Mouse (Mus musculus) lung, postnatal 0 days (tissue): ENCODE measurements around the gene Ifi209. TPM values are rescaled to one million over a fixed set of nuclear protein-coding genes. Genes with fewer than 3 reads are reported as not detected.
"Not testable (repeated sequence)": the region's sequence is repeated elsewhere in the genome, so short reads cannot be mapped to it uniquely, and the experiment has no call there.

Experiments used
- ATAC-seq: fragments of 200-750 bp; cut with Nextera tagmentation; 2 replicates; pipeline ENCODE4 v1.8.0; 2017; ENCODE audit warnings: moderate library complexity
- DNase-seq: peaks from one replicate; pipeline ENCODE4 v3.0.0-alpha.2; 2016; ENCODE audit warnings: low spot score
- H3K27ac ChIP-seq: fragments of 300-500 bp; sonication (generic); 2 replicates; pipeline ENCODE4 v1.5.1; 2014; ENCODE audit warnings: antibody characterized with exemption, mild to moderate bottlenecking, low read length, mixed read lengths
- H3K27me3 ChIP-seq: fragments of 300-500 bp; sonication (generic); replicated peaks from 2 replicates; pipeline ENCODE4 v1.6.1; 2014; ENCODE audit warnings: low read length, mixed read lengths; ENCODE audit not compliant: insufficient read depth
- H3K36me3 ChIP-seq: fragments of 300-500 bp; sonication (generic); 2 replicates; pipeline ENCODE4 v1.6.1; 2014; ENCODE audit warnings: low read length, mixed read lengths; ENCODE audit not compliant: insufficient read depth
- H3K4me1 ChIP-seq: fragments of 300-500 bp; sonication (generic); 2 replicates; pipeline ENCODE4 v1.6.1; 2014; ENCODE audit warnings: antibody characterized with exemption, low read depth, low read length, mixed read lengths; ENCODE audit not compliant: insufficient read depth
- H3K4me2 ChIP-seq: fragments of 300-500 bp; sonication (generic); replicated peaks from 2 replicates; pipeline ENCODE4 v1.6.1; 2014; ENCODE audit warnings: low read depth, mild to moderate bottlenecking, low read length, moderate library complexity, mixed read lengths
- H3K4me3 ChIP-seq: fragments of 300-500 bp; sonication (generic); 2 replicates; pipeline ENCODE4 v1.5.1; 2014; ENCODE audit warnings: low read depth, low read length
- H3K9ac ChIP-seq: fragments of 300-500 bp; sonication (generic); replicated peaks from 2 replicates; pipeline ENCODE4 v1.6.1; 2014; ENCODE audit warnings: low read depth, mild to moderate bottlenecking
- H3K9me3 ChIP-seq: fragments of 300-500 bp; sonication (generic); 2 replicates; pipeline ENCODE4 v1.6.1; 2016; ENCODE audit warnings: low read length, mixed read lengths
- CTCF ChIP-seq: IDR thresholded peaks from 2 replicates; pipeline ENCODE4 v1.5.1; 2016; ENCODE audit warnings: antibody characterized with exemption, mild to moderate bottlenecking
- EP300 ChIP-seq: IDR thresholded peaks from 2 replicates; pipeline ENCODE4 v1.6.1; 2016; ENCODE audit warnings: antibody characterized with exemption, mild to moderate bottlenecking, control low read depth
- WGBS: fragments of 180-500 bp; shearing (Covaris S2); extraction: QIAGEN DNeasy Blood & Tissue Kit; methylation state at CpG from one replicate; pipeline ENCODE4 v1.1.7; 2014; 5-methylcytosine and 5-hydroxymethylcytosine counted together
- polyA plus RNA-seq: library from polyadenylated mRNA; unstranded; fragments of >200 nt; fragmentation: Nextera tagmentation; extraction: Ambion mirVana; gene quantifications from 2 replicates; pipeline ENCODE4 v1.2.1, GENCODE M21; 2015

Ifi209 gene
- polyA plus RNA-seq: 0.53 and 0.61 TPM in 2 replicates

- ATAC-seq, H3K36me3 ChIP-seq, H3K27ac ChIP-seq, H3K9me3 ChIP-seq, H3K27me3 ChIP-seq, H3K4me3 ChIP-seq, H3K9ac ChIP-seq, H3K4me1 ChIP-seq, H3K4me2 ChIP-seq: not testable (repeated sequence)
- peak; percentile 10 for DNase-seq
- WGBS: 62% methylated on average over 2 of the region's 2 CpGs
Measured at GRCm38 (mm10) chr1:173630622-173631021, at the start of gene Ifi209. TSS of gene Ifi209 (plus strand) at chr1:173630917.

DNA sequence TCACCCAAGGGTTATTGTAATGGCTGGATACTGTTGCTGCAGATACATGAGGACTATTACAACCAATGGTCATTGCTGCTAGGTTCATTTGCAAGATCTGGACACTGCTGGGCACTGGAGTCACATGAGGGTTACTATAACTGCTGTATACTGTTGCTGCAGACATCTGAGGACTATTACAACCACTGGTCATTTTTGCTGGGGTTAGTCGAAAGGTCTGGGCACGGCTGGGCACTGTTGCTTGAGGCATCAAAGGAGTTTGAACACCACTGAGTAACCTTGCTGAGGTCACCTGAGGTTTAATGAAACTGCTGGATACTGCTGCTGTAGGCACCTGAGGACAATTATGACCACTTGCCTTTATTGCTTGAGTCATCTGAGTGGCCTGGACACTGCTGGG is 41.0 kb upstream of the Ifi209 start:
- H3K9me3 ChIP-seq, H3K9ac ChIP-seq, H3K27ac ChIP-seq, H3K36me3 ChIP-seq, H3K4me1 ChIP-seq, H3K4me3 ChIP-seq, DNase-seq, H3K4me2 ChIP-seq, H3K27me3 ChIP-seq, ATAC-seq: not testable (repeated sequence)
- 88% methylated on average over 2 of the region's 2 CpGs for WGBS

DNA sequence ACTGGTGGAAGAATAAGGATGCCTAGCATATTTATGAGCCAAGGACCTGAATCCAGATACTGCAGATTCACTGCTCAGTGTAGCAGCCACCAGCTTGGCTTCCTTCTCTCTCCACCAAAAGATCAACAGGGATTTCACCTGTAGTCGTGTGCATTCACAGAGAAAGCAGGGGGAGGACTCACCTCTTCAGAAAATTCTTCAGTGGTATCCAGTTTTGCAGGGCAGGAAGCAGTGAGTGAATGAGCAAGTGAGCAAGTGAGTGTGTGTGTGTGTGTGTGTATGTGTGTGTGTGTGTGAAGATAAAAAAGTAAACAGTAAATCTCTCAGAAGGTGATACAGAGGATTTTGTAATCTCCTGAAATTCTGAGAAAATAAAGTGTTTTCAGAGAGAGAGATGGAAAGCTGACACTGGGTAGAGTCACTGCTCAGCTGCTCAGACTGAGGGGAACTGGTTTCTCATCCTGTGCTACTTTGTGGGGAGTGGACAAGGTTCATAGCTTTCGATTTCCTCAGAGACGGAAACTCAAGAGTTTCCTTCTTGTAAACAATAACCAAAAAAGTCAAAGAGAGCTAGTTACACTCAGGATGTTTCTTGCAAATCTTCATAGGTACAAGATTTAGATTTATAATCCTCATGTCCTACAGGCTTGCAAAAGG is 31.8 kb upstream of the Ifi209 start, which contains the start of gene Ifi213:
Ifi213 (minus strand) TSS at position 437 of the 657 bp plus-strand sequence.
- not testable (repeated sequence) for H3K4me3 ChIP-seq, H3K9me3 ChIP-seq, DNase-seq, ATAC-seq, H3K27ac ChIP-seq, H3K36me3 ChIP-seq, H3K4me1 ChIP-seq, H3K9ac ChIP-seq, H3K27me3 ChIP-seq, H3K4me2 ChIP-seq
- 43% methylated on average over 3 of the region's 3 CpGs for WGBS

GRCm38 (mm10) chr1:173610291-173610690 is 20.4 kb upstream of the Ifi209 start:
- H3K27me3 ChIP-seq, H3K4me1 ChIP-seq, H3K9ac ChIP-seq, DNase-seq, H3K4me3 ChIP-seq, H3K27ac ChIP-seq, H3K9me3 ChIP-seq, H3K4me2 ChIP-seq, ATAC-seq, H3K36me3 ChIP-seq: not testable (repeated sequence)
- WGBS: 68% methylated on average over 3 of the region's 3 CpGs

DNA sequence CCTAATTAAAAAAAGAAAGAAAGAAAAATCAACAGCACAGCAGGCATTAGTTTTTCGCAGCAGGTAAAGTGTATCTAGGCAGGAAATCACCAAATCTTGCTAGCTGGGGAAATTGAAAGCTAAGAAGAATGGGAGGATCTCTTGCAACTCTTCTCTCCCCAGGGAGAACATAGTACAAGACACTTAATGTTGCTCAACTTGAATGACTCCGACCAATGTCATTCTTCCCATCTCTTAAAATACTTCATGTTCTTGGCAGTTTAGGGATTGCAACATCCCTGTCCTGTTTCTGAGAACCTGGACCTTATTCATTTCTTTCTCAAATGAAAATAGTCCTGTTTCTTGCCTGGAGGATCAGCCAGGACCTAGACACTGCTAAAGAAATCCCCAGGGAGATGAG is 8.5 kb upstream of the Ifi209 start:
- H3K36me3 ChIP-seq, H3K27ac ChIP-seq, H3K27me3 ChIP-seq, DNase-seq, H3K4me3 ChIP-seq, H3K4me1 ChIP-seq, H3K9ac ChIP-seq, H3K4me2 ChIP-seq, H3K9me3 ChIP-seq, ATAC-seq: not testable (repeated sequence)
- 50% methylated on average over 2 of the region's 2 CpGs for WGBS

DNA sequence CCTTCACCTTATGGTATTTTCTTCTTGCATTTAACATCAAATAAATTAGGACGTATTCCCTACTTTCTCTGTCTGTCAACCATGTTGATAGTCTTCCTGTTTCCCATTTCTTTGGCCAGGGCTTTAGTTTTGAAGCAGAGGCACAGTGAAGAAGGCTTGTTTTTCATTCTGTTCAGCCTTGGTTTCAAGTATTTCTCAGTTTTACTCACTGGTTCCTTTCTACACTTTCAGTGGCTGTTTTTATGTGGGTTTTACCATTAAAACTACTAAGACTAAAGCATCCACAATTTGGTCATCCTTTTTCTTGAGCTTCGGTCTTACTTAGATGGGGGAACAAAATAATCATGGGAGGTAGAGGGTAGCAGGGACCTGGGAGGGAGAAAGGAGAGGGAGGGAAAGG is 6.7 kb upstream of the Ifi209 start:
- H3K9ac ChIP-seq: no peak overlapping the region
- H3K4me3 ChIP-seq: no peak overlapping the region
- H3K4me1 ChIP-seq: no peaks in the 10 kb centered on the region
- 78% methylated on average over 2 of the region's 2 CpGs for WGBS
- H3K4me2 ChIP-seq: no peak overlapping the region
- no peaks in the 10 kb centered on the region for H3K27me3 ChIP-seq
- DNase-seq (no peak), ATAC-seq (no peak)
- no peaks in the 10 kb centered on the region for H3K9me3 ChIP-seq
- no peaks in the 10 kb centered on the region for H3K36me3 ChIP-seq
- no peak overlapping the region for H3K27ac ChIP-seq
- TF ChIP-seq CTCF (no peak), EP300 (no peak)

DNA sequence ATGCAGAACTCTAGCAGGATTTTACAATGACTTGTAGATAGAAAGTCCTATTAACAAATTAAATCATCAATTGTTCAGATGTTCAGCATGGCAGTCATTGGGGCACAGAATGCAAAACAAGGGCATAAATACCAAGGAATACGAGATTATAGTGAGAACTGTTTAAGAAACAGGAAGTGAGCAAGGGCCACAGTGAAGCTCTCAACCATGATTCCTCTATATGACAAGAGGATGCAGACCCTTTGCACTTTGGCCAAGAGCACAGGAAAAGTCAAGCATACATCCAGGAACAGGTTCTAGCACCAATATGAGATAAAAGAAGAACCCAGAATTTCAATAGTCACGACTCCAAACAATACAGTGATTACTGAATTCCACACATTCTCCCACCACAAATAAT is 4.0 kb upstream of the Ifi209 start:
- Histone ChIP-seq H3K36me3 (no peaks in the 10 kb centered on the region), H3K27ac (no peak overlapping the region)
- 43% methylated on average over 2 of the region's 2 CpGs for WGBS

More for the DNA sequence above, 4.0 kb upstream of the Ifi209 start:
- Histone ChIP-seq H3K4me3 (no peak overlapping the region), H3K9ac (no peak overlapping the region), H3K9me3 (no peaks in the 10 kb centered on the region), H3K4me1 (no peaks in the 10 kb centered on the region), H3K27me3 (no peaks in the 10 kb centered on the region), H3K4me2 (no peak overlapping the region)
- no peak for TF ChIP-seq CTCF
- no peak for TF ChIP-seq EP300
- ATAC-seq (no peak), DNase-seq (no peak)
